Mouse (Mus musculus) cortical plate, adult 2 months (tissue): ENCODE results near the gene Mettl16.

Source experiments
- CTCF ChIP-seq: fragments of 200-500 bp; IDR thresholded peaks from 2 replicates; pipeline ENCODE4 v1.5.1; 2011; ENCODE audit warnings: mild to moderate bottlenecking, control low read depth, low read length; ENCODE audit not compliant: insufficient read depth; ENCODE audit errors: extremely low read depth
- POLR2A ChIP-seq: fragments of 200-500 bp; IDR thresholded peaks from 2 replicates; pipeline ENCODE4 v1.6.1; 2011; ENCODE audit warnings: mild to moderate bottlenecking, low read length, control low read depth; ENCODE audit not compliant: insufficient read depth; ENCODE audit errors: extremely low read depth

- TF ChIP-seq CTCF (no peak), POLR2A (no peak)
Observed at GRCm38 (mm10) chr11:74850998-74851661, 80.5 kb downstream of the Mettl16 start.
